Mouse (Mus musculus): ENCODE measurements around the gene Kctd18.

- TF ChIP-seq CTCF (IDR thresholded peaks at IDR 0.05; ENCODE audit: low read depth): no peak
- no peak for TF ChIP-seq EP300 (IDR thresholded peaks at IDR 0.05; ENCODE audit: low read depth)
Observed at GRCm38 (mm10) chr1:57971588-57971987, 47.2 kb downstream of the Kctd18 start.

Data from liver, embryonic 14.5 days (tissue).